ENCODE assay signal across 9 mouse cellular contexts in the genomic region with DNA sequence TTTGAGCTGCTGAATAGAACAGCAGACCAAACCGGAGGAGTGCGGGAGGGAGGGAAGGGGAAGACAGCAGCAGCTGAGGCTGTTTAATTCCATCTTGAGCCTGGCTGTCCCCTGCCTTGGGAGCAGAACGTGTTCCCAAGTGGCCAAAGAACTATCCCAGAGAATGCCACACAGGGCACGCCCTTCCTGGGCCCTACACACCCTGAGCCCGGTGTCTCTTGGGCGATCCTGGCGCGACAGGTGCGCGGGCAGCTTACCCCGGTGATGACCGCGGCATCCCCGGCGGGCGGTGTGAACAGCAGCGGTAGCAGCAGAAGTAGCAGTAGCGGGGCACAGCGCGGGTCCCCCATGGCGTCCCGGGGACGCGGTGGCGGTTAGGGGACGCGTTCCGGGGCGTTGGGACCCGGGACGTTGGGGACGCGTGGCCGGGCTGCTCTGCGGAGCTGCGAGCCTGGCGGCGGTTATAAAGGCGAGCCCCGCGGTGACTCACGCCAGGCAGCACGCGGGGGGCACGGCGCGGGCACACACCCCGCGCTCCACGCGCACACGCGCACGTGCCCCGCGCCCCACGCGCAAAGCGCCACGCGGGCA. TPM values are rescaled to one million over a fixed set of nuclear protein-coding genes. Genes with fewer than 3 reads are reported as not detected.
DNase-seq lines count a peak whose midpoint lies in the region; ATAC-seq and TF ChIP-seq lines count a peak whose summit lies in the region.
"Had no signal": no experiment of that assay in that cellular context is flagged by ENCODE, and none has a peak within 500 bp of the region (broad histone marks: within the 10 kb centered on the region; RNA-seq: fewer than 3 reads in every experiment).

TSS of gene Prok2 (minus strand) at position 422 of the 591 bp plus-strand sequence.

- DNase-seq in heart, embryonic 10.5 days (ENCODE audit: low spot score), result peak; percentile 70
- DNase-seq in heart, postnatal 4 days, result no peak
- DNase-seq in ZHBTc4 (ENCODE audit: low read depth, low spot score), result peak; percentile 51
- no peak for DNase-seq in MN1 (ENCODE audit: low spot score)
- no peak for DNase-seq in left cerebral cortex, postnatal 14 days (ENCODE audit: low spot score in 2 of 2)

- H3K4me3 ChIP-seq in heart, embryonic 10.5 days, result peak within 1 kb of the TSS; percentile 66
- H3K4me3 ChIP-seq in embryonic facial prominence, embryonic 15.5 days (replicated peaks), result peak within 1 kb of the TSS; percentile 48
- H3K4me3 ChIP-seq in intestine, postnatal 0 days (ENCODE audit: low read depth, low read length), result peak within 1 kb of the TSS; percentile 45
- H3K4me3 ChIP-seq in midbrain, embryonic 15.5 days, result peak within 1 kb of the TSS; percentile 54

- under 1% methylated on average over 61 of the region's 61 CpGs for WGBS in heart, embryonic 10.5 days
- WGBS in embryonic facial prominence, embryonic 15.5 days, result under 1% methylated on average over 61 of the region's 61 CpGs
- under 1% methylated on average over 60 of the region's 61 CpGs for WGBS in intestine, postnatal 0 days
- under 1% methylated on average over 61 of the region's 61 CpGs for WGBS in midbrain, embryonic 15.5 days

- intact Hi-C loops in left cerebral cortex, postnatal 14 days (cut with DNase I), result no loop called here

- H3K36me3 ChIP-seq in heart, embryonic 10.5 days, result no peaks in the 10 kb centered on the region
- H3K36me3 ChIP-seq in embryonic facial prominence, embryonic 15.5 days, result no peaks in the 10 kb centered on the region
- H3K36me3 ChIP-seq in intestine, postnatal 0 days (ENCODE audit: control insufficient read depth, insufficient read depth), result no peaks in the 10 kb centered on the region
- no peaks in the 10 kb centered on the region for H3K36me3 ChIP-seq in midbrain, embryonic 15.5 days (replicated peaks)

- peak; percentile 47; the same call in 1 of the 2 replicates for ATAC-seq in embryonic facial prominence, embryonic 15.5 days (ENCODE audit: insufficient number of reproducible peaks, low FRiP score, low TSS enrichment, low read depth)
- peak; percentile 47; the same call in 1 of the 2 replicates for ATAC-seq in intestine, postnatal 0 days
- peak; percentile 52; the same call in 1 of the 2 replicates for ATAC-seq in midbrain, embryonic 15.5 days (replicated peaks)

- TF ChIP-seq CTCF in intestine, postnatal 0 days (IDR thresholded peaks at IDR 0.05; ENCODE audit: low read depth), result no peak

- peaks cover 77% of the 10 kb centered on the region for H3K27me3 ChIP-seq in heart, embryonic 10.5 days (ENCODE audit: insufficient read depth, poor library complexity, severe bottlenecking)
- H3K27me3 ChIP-seq in embryonic facial prominence, embryonic 15.5 days, result peaks cover 40% of the 10 kb centered on the region
- H3K27me3 ChIP-seq in intestine, postnatal 0 days (replicated peaks; ENCODE audit: control insufficient read depth, insufficient read depth, low read length), result peaks cover 25% of the 10 kb centered on the region
- peaks cover 35% of the 10 kb centered on the region for H3K27me3 ChIP-seq in midbrain, embryonic 15.5 days (replicated peaks)

- peak within 1 kb of the TSS; percentile 47 for H3K9ac ChIP-seq in embryonic facial prominence, embryonic 15.5 days
- no peak within 1 kb of the TSS for H3K9ac ChIP-seq in intestine, postnatal 0 days (ENCODE audit: low read depth, low read length)
- H3K9ac ChIP-seq in midbrain, embryonic 15.5 days, result peak within 1 kb of the TSS; percentile 44

- peaks cover 11% of the 10 kb centered on the region for H3K4me1 ChIP-seq in heart, embryonic 10.5 days
- peaks cover 24% of the 10 kb centered on the region for H3K4me1 ChIP-seq in embryonic facial prominence, embryonic 15.5 days
- no peaks in the 10 kb centered on the region for H3K4me1 ChIP-seq in intestine, postnatal 0 days (replicated peaks; ENCODE audit: control insufficient read depth, insufficient read depth, low read length)
- H3K4me1 ChIP-seq in midbrain, embryonic 15.5 days, result peaks cover 15% of the 10 kb centered on the region

- H3K4me2 ChIP-seq in embryonic facial prominence, embryonic 15.5 days (replicated peaks), result peak within 1 kb of the TSS; percentile 92
- H3K4me2 ChIP-seq in intestine, postnatal 0 days (replicated peaks; ENCODE audit: low read depth), result peak within 1 kb of the TSS; percentile 75
- peak within 1 kb of the TSS; percentile 99 for H3K4me2 ChIP-seq in midbrain, embryonic 15.5 days

- 0 out of 2 replicates have a peak within 1 kb of the TSS, but pooled peaks have one; percentile 36 for H3K27ac ChIP-seq in heart, embryonic 10.5 days
- no peak within 1 kb of the TSS for H3K27ac ChIP-seq in embryonic facial prominence, embryonic 15.5 days (replicated peaks)
- H3K27ac ChIP-seq in intestine, postnatal 0 days (ENCODE audit: low read depth, low read length), result no peak within 1 kb of the TSS
- no peak within 1 kb of the TSS for H3K27ac ChIP-seq in midbrain, embryonic 15.5 days

- no peaks in the 10 kb centered on the region for H3K9me3 ChIP-seq in heart, embryonic 10.5 days
- H3K9me3 ChIP-seq in embryonic facial prominence, embryonic 15.5 days (replicated peaks), result no peaks in the 10 kb centered on the region
- H3K9me3 ChIP-seq in intestine, postnatal 0 days (ENCODE audit: control insufficient read depth), result no peaks in the 10 kb centered on the region
- no peaks in the 10 kb centered on the region for H3K9me3 ChIP-seq in midbrain, embryonic 15.5 days

RNA-seq across cellular contexts. Expression of gene Prok2, which starts in this region (rescaled TPM):
- 0.11 TPM in 1 of 2 replicates, not detected in the other for polyA plus RNA-seq in heart, embryonic 10.5 days (2016; fragmentation: Nextera tagmentation; extraction: Ambion mirVana)
- not detected for total RNA-seq in heart, postnatal 4 days (2021)
- 2.1 and 2.3 TPM in 2 replicates for polyA plus RNA-seq in embryonic facial prominence, embryonic 15.5 days (2015; fragmentation: Nextera tagmentation; extraction: Ambion mirVana)
- not detected in 2 replicates for polyA plus RNA-seq in intestine, postnatal 0 days (2015; fragmentation: Nextera tagmentation; extraction: Ambion mirVana)
- polyA plus RNA-seq in midbrain, embryonic 15.5 days (2015; fragmentation: Nextera tagmentation; extraction: Ambion mirVana), result 0.54 and 0.71 TPM in 2 replicates
- 1 to 10 TPM; 1.0 to 1.4 TPM for total RNA-seq in left cerebral cortex, postnatal 14 days (2021)
- total RNA-seq: hematopoietic stem cell, adult 5-6 weeks had no signal

Comparison
In these comparisons a context has a peak if more than half of its experiments do, and no peak if none do; other contexts are left out.
1. Peak in DNase-seq, H3K4me3 ChIP-seq and H3K27ac ChIP-seq in heart, embryonic 10.5 days; RNA of the gene not detected or under 1 TPM.
2. Peak in ATAC-seq, H3K4me3 ChIP-seq and H3K4me2 ChIP-seq in intestine, postnatal 0 days; RNA of the gene not detected or under 1 TPM.
3. Peak in ATAC-seq, H3K4me3 ChIP-seq, H3K9ac ChIP-seq and H3K4me2 ChIP-seq in midbrain, embryonic 15.5 days; RNA of the gene not detected or under 1 TPM.